Mouse (Mus musculus): ENCODE measurements around the gene Gpc5. TPM values are rescaled to one million over a fixed set of nuclear protein-coding genes. Genes with fewer than 3 reads are reported as not detected.

Gene Gpc5
- total RNA-seq, 1 experiment: 0.40 TPM

DNA sequence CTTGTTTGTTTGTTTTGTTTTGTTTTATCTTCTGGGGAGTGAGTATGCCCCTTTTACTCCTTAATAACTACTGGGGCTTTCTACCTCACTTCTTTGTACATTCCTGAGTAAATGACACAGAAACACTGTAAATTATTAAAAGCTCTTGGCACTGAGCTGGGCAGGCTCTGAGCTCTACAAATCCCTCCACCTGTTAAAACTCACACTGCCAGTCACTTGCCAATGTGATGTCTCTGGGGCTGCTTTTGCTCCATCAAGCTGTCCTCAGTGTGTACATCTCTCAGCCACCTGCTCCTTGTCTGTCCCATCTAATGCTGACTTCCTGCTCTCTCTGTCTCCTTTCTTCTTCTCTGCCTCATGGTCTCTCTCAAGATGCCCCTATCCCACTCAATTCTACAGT, 528.5 kb downstream of the Gpc5 start:
- DNase-seq (ENCODE audit: low read depth, low spot score): no peak
- in situ Hi-C loops (cut with MboI; ENCODE audit: low sequenced_read_pairs in 2 of 2, unreplicated experiment in 2 of 2): no loop called here
- no peaks in the 10 kb centered on the region for H3K36me3 ChIP-seq (ENCODE audit: control insufficient read depth, insufficient read depth, low read length, poor library complexity, severe bottlenecking)
- no peaks in the 10 kb centered on the region for H3K9me3 ChIP-seq (ENCODE audit: control insufficient read depth, insufficient read depth, low read depth, low read length)
- no peak overlapping the region for H3K9ac ChIP-seq (ENCODE audit: insufficient read depth, low read depth, low read length, poor library complexity, severe bottlenecking)
- no peak for TF ChIP-seq ZC3H11A (IDR thresholded peaks at IDR 0.05; ENCODE audit: borderline replicate concordance, low read depth, low read length)
- TF ChIP-seq MAFK (IDR thresholded peaks at IDR 0.05; ENCODE audit: insufficient read depth, low read depth, low read length): no peak
- no peak for TF ChIP-seq CHD2 (IDR thresholded peaks at IDR 0.05; ENCODE audit: low read depth, low read length)
- no peak for TF ChIP-seq ZNF384 (IDR thresholded peaks at IDR 0.05; ENCODE audit: low read depth, low read length)
- no peak for TF ChIP-seq HCFC1 (IDR thresholded peaks at IDR 0.05; ENCODE audit: borderline replicate concordance, insufficient read depth, low read length)
- no peaks in the 10 kb centered on the region for H3K4me1 ChIP-seq (ENCODE audit: control insufficient read depth in 2 of 2, insufficient read depth in 2 of 2, low read length in 2 of 2, poor library complexity in 1 of 2)
- no peak overlapping the region for H3K4me3 ChIP-seq (ENCODE audit: insufficient read depth in 1 of 2, low read depth in 1 of 2, low read length in 2 of 2, poor library complexity in 1 of 2, severe bottlenecking in 1 of 2)
- no peak overlapping the region for H3K27ac ChIP-seq (ENCODE audit: insufficient read depth, low read depth, low read length, poor library complexity, severe bottlenecking)

DNA sequence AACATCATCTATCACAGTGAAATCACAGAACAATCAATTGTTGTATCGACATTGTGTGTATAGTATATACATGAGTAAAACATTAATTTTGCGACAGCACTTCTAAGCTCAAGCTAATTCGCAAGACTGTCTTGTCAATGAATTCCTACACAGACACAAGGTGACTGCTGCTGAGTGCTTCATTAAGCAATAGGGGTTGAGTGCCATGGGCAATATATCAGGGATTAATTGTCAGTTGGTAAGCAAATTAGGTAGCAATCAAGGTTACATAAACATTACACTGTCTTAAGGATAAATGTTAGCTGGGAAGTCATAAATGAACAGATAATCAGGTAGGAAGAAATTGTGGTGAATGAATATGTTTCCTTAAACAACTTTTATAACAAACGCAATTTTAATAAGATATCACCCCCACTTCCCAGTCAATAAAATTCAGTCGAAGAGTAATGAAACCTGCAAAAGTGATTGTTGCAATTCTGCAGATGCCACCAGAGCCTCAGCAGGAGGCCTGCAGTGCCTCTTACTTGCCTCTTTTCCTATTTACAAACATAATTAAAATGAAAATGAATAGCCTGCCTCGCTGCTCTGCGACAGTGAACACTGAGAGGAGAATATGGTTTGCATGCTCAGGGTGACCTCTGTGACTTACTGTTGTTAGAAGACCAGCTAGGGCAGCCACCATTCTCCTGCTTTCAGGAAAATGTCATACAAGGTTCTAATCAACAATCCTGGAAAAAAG, 539.3 kb downstream of the Gpc5 start:
- Histone ChIP-seq H3K9ac (ENCODE audit: insufficient read depth, low read depth, low read length, poor library complexity, severe bottlenecking) (no peak overlapping the region), H3K27ac (ENCODE audit: insufficient read depth, low read depth, low read length, poor library complexity, severe bottlenecking) (no peak overlapping the region), H3K4me3 (ENCODE audit: insufficient read depth in 1 of 2, low read depth in 1 of 2, low read length in 2 of 2, poor library complexity in 1 of 2, severe bottlenecking in 1 of 2) (no peak overlapping the region), H3K36me3 (ENCODE audit: control insufficient read depth, insufficient read depth, low read length, poor library complexity, severe bottlenecking) (no peaks in the 10 kb centered on the region), H3K9me3 (ENCODE audit: control insufficient read depth, insufficient read depth, low read depth, low read length) (no peaks in the 10 kb centered on the region), H3K4me1 (ENCODE audit: control insufficient read depth in 2 of 2, insufficient read depth in 2 of 2, low read length in 2 of 2, poor library complexity in 1 of 2) (no peaks in the 10 kb centered on the region)
- TF ChIP-seq HCFC1 (IDR thresholded peaks at IDR 0.05; ENCODE audit: borderline replicate concordance, insufficient read depth, low read length): no peak
- no peak for TF ChIP-seq MAFK (IDR thresholded peaks at IDR 0.05; ENCODE audit: insufficient read depth, low read depth, low read length)
- no peak for TF ChIP-seq ZNF384 (IDR thresholded peaks at IDR 0.05; ENCODE audit: low read depth, low read length)
- no peak for TF ChIP-seq CHD2 (IDR thresholded peaks at IDR 0.05; ENCODE audit: low read depth, low read length)
- no peak for TF ChIP-seq ZC3H11A (IDR thresholded peaks at IDR 0.05; ENCODE audit: borderline replicate concordance, low read depth, low read length)
- in situ Hi-C loops (cut with MboI; ENCODE audit: low sequenced_read_pairs in 2 of 2, unreplicated experiment in 2 of 2): no loop called here
- no peak for DNase-seq (ENCODE audit: low read depth, low spot score)

- TF ChIP-seq ZC3H11A (IDR thresholded peaks at IDR 0.05; ENCODE audit: borderline replicate concordance, low read depth, low read length) (no peak), ZNF384 (IDR thresholded peaks at IDR 0.05; ENCODE audit: low read depth, low read length) (no peak), CHD2 (IDR thresholded peaks at IDR 0.05; ENCODE audit: low read depth, low read length) (no peak), MAFK (IDR thresholded peaks at IDR 0.05; ENCODE audit: insufficient read depth, low read depth, low read length) (no peak), HCFC1 (IDR thresholded peaks at IDR 0.05; ENCODE audit: borderline replicate concordance, insufficient read depth, low read length) (no peak)
- Histone ChIP-seq H3K9me3 (ENCODE audit: control insufficient read depth, insufficient read depth, low read depth, low read length) (no peaks in the 10 kb centered on the region), H3K4me1 (ENCODE audit: control insufficient read depth in 2 of 2, insufficient read depth in 2 of 2, low read length in 2 of 2, poor library complexity in 1 of 2) (no peaks in the 10 kb centered on the region), H3K4me3 (ENCODE audit: insufficient read depth in 1 of 2, low read depth in 1 of 2, low read length in 2 of 2, poor library complexity in 1 of 2, severe bottlenecking in 1 of 2) (no peak overlapping the region), H3K27ac (ENCODE audit: insufficient read depth, low read depth, low read length, poor library complexity, severe bottlenecking) (no peak overlapping the region), H3K9ac (ENCODE audit: insufficient read depth, low read depth, low read length, poor library complexity, severe bottlenecking) (no peak overlapping the region), H3K36me3 (ENCODE audit: control insufficient read depth, insufficient read depth, low read length, poor library complexity, severe bottlenecking) (no peaks in the 10 kb centered on the region)
- no peak for DNase-seq (ENCODE audit: low read depth, low spot score)
- in situ Hi-C loops (cut with MboI; ENCODE audit: low sequenced_read_pairs in 2 of 2, unreplicated experiment in 2 of 2): no loop called here
Observed at GRCm38 (mm10) chr14:115633311-115633710, 541.3 kb downstream of the Gpc5 start.

DNA sequence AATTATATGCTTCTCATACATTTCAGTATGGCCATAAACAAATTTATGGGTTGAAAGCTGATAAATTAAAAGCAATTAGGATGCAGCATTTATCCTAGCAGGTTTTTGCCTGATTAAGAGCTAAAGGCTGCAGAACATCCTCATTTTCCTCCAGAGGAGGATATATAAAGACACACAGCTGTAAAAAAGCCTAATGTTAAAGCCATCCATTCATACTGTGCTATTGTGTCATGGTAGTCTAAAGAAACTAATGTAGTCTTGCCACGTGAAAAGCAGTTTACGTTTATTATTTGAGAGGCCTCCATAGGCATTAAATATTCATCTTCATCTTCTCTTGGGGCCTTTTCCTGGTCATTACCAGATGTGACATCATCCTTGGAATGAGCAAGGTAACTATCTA, 587.9 kb downstream of the Gpc5 start:
- Histone ChIP-seq H3K4me3 (ENCODE audit: insufficient read depth in 1 of 2, low read depth in 1 of 2, low read length in 2 of 2, poor library complexity in 1 of 2, severe bottlenecking in 1 of 2) (no peak overlapping the region), H3K27ac (ENCODE audit: insufficient read depth, low read depth, low read length, poor library complexity, severe bottlenecking) (no peak overlapping the region), H3K36me3 (ENCODE audit: control insufficient read depth, insufficient read depth, low read length, poor library complexity, severe bottlenecking) (no peaks in the 10 kb centered on the region), H3K9me3 (ENCODE audit: control insufficient read depth, insufficient read depth, low read depth, low read length) (no peaks in the 10 kb centered on the region), H3K9ac (ENCODE audit: insufficient read depth, low read depth, low read length, poor library complexity, severe bottlenecking) (no peak overlapping the region), H3K4me1 (ENCODE audit: control insufficient read depth in 2 of 2, insufficient read depth in 2 of 2, low read length in 2 of 2, poor library complexity in 1 of 2) (no peaks in the 10 kb centered on the region)
- TF ChIP-seq CHD2 (IDR thresholded peaks at IDR 0.05; ENCODE audit: low read depth, low read length): no peak
- TF ChIP-seq MAFK (IDR thresholded peaks at IDR 0.05; ENCODE audit: insufficient read depth, low read depth, low read length): no peak
- TF ChIP-seq ZNF384 (IDR thresholded peaks at IDR 0.05; ENCODE audit: low read depth, low read length): no peak
- no peak for TF ChIP-seq ZC3H11A (IDR thresholded peaks at IDR 0.05; ENCODE audit: borderline replicate concordance, low read depth, low read length)
- TF ChIP-seq HCFC1 (IDR thresholded peaks at IDR 0.05; ENCODE audit: borderline replicate concordance, insufficient read depth, low read length): no peak
- in situ Hi-C loops (cut with MboI; ENCODE audit: low sequenced_read_pairs in 2 of 2, unreplicated experiment in 2 of 2): no loop called here
- no peak for DNase-seq (ENCODE audit: low read depth, low spot score)
